Mouse (Mus musculus) cerebellum, adult 2 months (tissue): ENCODE data around the gene Raf1. TPM values are rescaled to one million over a fixed set of nuclear protein-coding genes. Genes with fewer than 3 reads are reported as not detected.

ENCODE experiments used
- DNase-seq, 2 experiments: peaks; one replicate each; pipeline ENCODE4 v3.0.0; 2021
- H3K27ac ChIP-seq: fragments of 200-500 bp; 2 replicates; pipeline ENCODE4 v1.5.1; 2012; ENCODE audit warnings: low read length, control low read depth, inconsistent platforms; ENCODE audit not compliant: insufficient read depth
- H3K27me3 ChIP-seq: fragments of 200-500 bp; 2 replicates; pipeline ENCODE4 v1.6.1; 2012; ENCODE audit warnings: inconsistent platforms, mild to moderate bottlenecking, low read length, moderate library complexity; ENCODE audit not compliant: control insufficient read depth, insufficient read depth
- H3K4me1 ChIP-seq: fragments of 200-500 bp; 2 replicates; pipeline ENCODE4 v1.6.1; 2011; ENCODE audit warnings: low read length; ENCODE audit not compliant: control insufficient read depth, insufficient read depth
- H3K4me3 ChIP-seq: fragments of 200-500 bp; replicated peaks from 2 replicates; pipeline ENCODE3; 2011; ENCODE audit warnings: mild to moderate bottlenecking, low read depth, low read length, control low read depth; ENCODE audit not compliant: insufficient read depth
- CTCF ChIP-seq: fragments of 200-500 bp; IDR thresholded peaks from 2 replicates; pipeline ENCODE4 v1.5.1; 2011; ENCODE audit warnings: low read depth, mild to moderate bottlenecking, control low read depth, low read length, moderate library complexity, borderline replicate concordance; ENCODE audit not compliant: insufficient read depth
- POLR2A ChIP-seq: fragments of 200-500 bp; IDR thresholded peaks from 2 replicates; pipeline ENCODE4 v1.6.1; 2011; ENCODE audit warnings: low read length, control low read depth, borderline replicate concordance; ENCODE audit not compliant: insufficient read depth
- WGBS: fragments of 180-500 bp; shearing (Covaris S2); methylation state at CpG from one replicate; pipeline ENCODE4 v1.1.7; 2018; 5-methylcytosine and 5-hydroxymethylcytosine counted together
- polyA plus RNA-seq: library from polyadenylated mRNA; depleted of rRNA; stranded (reverse); fragments of >200 nt; gene quantifications from 2 replicates; pipeline ENCODE4 v1.2.3, GENCODE M21; 2012

Gene Raf1
- polyA plus RNA-seq, 1 experiment: 152 TPM

DNA sequence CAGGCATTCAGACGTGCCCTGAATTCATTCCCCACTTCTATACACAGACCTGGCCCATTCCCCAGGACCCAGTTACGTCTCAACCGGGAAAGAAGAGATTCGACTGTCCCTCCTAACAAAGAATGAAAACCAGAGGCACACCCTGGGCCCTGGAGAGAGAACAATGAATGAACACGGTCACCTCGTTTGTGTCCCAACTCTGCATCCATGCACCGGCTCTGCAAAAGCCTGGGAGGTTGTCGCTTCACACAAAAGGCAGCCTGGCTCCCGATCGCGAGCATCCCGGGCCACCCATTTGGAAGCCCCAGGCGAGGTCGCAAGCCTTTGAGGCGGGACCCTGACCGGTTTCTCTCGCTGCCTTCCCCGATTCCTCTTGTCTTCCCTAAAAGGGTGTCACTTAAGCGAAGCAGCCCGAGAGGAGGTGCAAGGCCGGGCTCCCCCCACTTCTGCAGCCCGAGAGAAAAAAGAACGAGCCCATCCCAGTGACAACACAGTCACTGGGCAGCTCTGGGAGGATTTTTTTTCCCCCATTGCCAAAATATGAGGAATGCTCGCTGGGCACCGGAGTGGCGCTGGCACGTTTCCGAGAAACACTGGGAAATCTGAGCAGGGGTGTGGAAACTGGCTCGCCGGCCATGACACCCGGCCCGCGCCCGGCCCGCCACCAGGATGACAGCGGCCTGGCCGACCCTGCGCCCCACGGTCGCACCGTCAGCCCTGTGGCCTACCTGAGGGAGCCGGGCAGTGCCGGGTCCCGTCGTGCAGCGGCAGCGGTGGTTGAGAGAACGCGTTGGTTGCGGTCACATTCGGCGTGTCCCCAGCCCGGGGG lies 713 bp downstream of the Raf1 start:
- TF ChIP-seq POLR2A: no peak
- no peak for TF ChIP-seq CTCF
- Histone ChIP-seq H3K27me3 (no peaks in the 10 kb centered on the region), H3K4me3 (peak overlapping the region; percentile 95), H3K4me1 (peaks cover 2% of the 10 kb centered on the region; the same call in 1 of the 2 replicates), H3K27ac (peak overlapping the region; percentile 89)
- under 1% methylated on average over 53 of the region's 53 CpGs for WGBS
- DNase-seq: peak; percentile 81 to 85

DNA sequence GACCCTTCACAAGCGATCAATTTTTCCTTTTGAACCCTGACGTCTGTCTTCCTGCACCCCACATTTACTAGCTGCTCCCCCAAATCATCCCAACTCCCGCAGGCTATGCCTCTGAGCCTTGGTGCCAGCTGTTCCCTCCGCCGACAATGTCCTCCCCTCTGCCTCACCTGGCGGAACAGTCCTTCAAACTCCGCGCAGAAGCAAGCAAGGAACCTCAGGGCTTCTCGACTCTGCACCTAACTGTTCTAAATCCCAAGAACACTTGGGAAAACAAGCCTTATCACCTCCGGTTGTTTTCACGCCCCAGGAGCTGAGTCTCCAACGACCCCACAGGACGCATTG lies 1.3 kb downstream of the Raf1 start:
- H3K4me3 ChIP-seq: peak overlapping the region; percentile 95
- peak in 1 of 2 experiments; percentile 38 for DNase-seq
- no peak for TF ChIP-seq POLR2A
- TF ChIP-seq CTCF: no peak
- H3K27me3 ChIP-seq: no peaks in the 10 kb centered on the region
- no peaks in the 10 kb centered on the region for H3K4me1 ChIP-seq
- under 1% methylated on average over 13 of the region's 13 CpGs for WGBS
- peak overlapping the region; percentile 89 for H3K27ac ChIP-seq

DNA sequence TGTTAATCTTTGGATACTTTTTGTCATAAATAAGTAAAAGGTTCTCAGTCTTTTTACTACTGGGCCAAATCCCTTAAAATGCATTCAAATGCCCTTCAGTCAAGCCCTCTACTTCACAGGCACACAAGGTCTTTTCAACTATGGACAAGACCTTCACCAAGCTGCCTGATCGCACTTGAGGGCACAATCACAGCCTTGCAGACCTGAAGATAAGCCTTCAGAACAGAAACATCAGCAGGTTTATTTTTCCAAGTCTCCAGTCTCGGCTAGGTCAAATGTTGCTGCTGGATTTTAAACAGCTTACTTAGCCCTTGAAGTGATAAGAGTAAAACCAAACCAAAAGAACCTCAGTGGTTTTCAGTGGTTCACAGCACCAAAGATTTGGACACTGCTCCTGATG lies 2.1 kb downstream of the Raf1 start:
- no peak for DNase-seq
- TF ChIP-seq POLR2A: no peak
- TF ChIP-seq CTCF: no peak
- under 1% methylated on average over 2 of the region's 2 CpGs for WGBS
- H3K27me3 ChIP-seq: no peaks in the 10 kb centered on the region
- H3K4me3 ChIP-seq: peak overlapping the region; percentile 95
- H3K4me1 ChIP-seq: no peaks in the 10 kb centered on the region
- no peak overlapping the region for H3K27ac ChIP-seq

DNA sequence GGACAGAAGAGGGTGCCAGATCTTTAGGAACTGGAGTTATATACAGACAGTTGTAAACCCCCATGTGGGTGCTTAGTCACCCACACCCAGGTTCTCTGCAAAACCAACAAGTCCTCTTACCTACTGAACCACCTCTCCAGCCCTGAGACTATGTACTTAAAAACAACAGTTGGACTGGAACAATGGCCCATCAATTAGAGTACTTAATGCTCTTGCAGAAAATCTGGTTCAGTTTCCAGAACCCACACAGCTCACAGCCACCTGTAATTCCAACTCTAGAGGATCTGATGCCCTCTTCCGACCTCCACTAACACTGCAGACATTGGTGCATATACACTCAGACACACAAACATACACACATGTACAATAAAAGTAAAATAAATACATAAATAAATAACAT lies 3.7 kb downstream of the Raf1 start:
- 93% methylated on average over 1 of the region's 1 CpGs for WGBS

DNA sequence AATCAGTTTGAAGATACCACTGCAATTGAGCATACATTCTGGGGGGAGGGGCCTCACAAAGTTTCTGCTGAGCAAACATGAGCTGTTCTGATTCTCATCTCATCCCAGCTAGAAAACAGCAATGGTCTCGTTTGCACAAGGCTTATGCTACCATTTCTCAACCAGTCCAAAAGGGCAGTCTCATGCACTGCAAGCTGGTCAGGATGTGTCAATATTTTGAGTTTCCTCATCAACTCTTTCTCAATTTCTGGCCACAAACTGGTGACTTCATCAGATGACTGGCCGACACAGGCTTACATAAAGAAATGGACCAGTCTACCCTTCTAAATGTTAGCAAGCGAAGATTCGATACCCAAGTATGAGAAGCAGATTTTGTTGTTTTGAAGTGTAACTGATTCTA lies 9.8 kb downstream of the Raf1 start:
- no peaks in the 10 kb centered on the region; the same call in 1 of the 2 replicates for H3K4me1 ChIP-seq
- H3K4me3 ChIP-seq: no peak overlapping the region
- WGBS: 61% methylated on average over 4 of the region's 4 CpGs
- DNase-seq: no peak
- no peak for TF ChIP-seq POLR2A
- no peak for TF ChIP-seq CTCF
- H3K27me3 ChIP-seq: no peaks in the 10 kb centered on the region
- H3K27ac ChIP-seq: no peak overlapping the region

More for the DNA sequence above, 3.7 kb downstream of the Raf1 start:
- H3K4me3 ChIP-seq: no peak overlapping the region
- DNase-seq: no peak
- no peak overlapping the region for H3K27ac ChIP-seq
- no peaks in the 10 kb centered on the region for H3K27me3 ChIP-seq
- TF ChIP-seq CTCF (no peak), POLR2A (no peak)
- H3K4me1 ChIP-seq: no peaks in the 10 kb centered on the region; the same call in 1 of the 2 replicates

DNA sequence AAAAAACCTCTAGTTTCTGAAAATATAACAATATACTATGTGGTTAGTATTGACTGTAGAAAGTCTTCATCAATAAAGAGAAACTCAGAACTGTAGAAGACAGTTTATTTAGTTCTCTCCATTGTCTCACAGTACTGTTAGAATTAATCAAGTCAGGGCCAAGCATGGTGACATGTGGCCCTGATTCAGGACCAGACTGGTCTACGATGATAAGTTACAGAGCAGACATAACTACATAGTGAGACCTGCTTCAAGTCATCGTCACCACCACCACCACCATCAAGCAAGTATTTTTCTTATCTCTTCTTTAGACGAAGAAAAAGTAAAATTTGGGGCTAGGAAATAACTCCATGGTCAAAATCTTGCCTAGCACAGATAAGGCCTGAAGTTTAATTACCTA lies 12.2 kb downstream of the Raf1 start:
- Histone ChIP-seq H3K27me3 (no peaks in the 10 kb centered on the region), H3K4me1 (peaks cover 2% of the 10 kb centered on the region; the same call in 1 of the 2 replicates), H3K27ac (no peak overlapping the region), H3K4me3 (no peak overlapping the region)
- TF ChIP-seq CTCF: no peak
- no peak for TF ChIP-seq POLR2A
- whole genome bisulfite sequencing: 64% methylated on average over 3 of the region's 3 CpGs
- no peak for DNase-seq

DNA sequence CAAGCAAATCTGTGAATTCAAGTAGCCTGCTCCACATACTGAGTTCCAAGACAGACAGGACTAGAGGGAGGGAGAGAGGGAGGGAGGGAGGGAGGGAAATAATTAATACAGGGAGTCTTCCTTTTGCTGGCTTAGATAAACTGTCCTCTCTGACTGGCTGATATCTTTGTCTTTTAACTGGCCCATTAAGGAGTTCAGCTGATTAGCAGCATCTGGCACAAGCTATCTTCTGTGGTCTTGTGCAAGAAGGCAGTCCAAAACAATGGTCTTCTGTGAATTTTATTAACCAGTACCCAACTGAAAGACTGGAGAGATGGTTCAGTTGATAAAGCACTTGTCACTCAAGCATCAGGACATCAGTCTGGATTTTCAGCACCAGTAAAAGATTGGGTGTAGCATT lies 17.6 kb downstream of the Raf1 start:
- Histone ChIP-seq H3K4me3 (no peak overlapping the region), H3K27ac (no peak overlapping the region), H3K4me1 (peaks cover 2% of the 10 kb centered on the region; the same call in 1 of the 2 replicates), H3K27me3 (no peaks in the 10 kb centered on the region)
- no peak for TF ChIP-seq POLR2A
- no peak for TF ChIP-seq CTCF
- no peak for DNase-seq

DNA sequence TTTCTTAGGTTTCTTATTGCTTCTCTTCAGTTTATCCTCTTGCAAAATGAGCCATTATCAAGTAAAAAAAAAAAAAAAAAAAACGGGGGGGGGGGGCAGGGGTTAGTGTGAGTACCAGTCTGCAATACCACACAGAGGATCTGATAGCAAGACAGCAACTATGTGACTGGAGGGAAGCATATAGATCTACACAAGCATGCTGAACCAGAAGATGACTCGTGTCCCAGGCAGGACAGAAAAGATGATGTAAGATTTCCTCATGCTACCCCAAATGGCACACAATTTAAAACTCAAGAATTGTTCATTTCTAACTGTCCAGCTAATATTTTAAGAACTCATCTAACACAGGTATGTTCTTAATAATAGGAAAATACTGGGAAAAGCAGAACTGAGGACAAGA lies 22.5 kb downstream of the Raf1 start:
- no peak for TF ChIP-seq POLR2A
- no peak for TF ChIP-seq CTCF
- H3K4me3 ChIP-seq: no peak overlapping the region
- 10% methylated on average over 2 of the region's 2 CpGs for WGBS

More for the DNA sequence above, 22.5 kb downstream of the Raf1 start:
- Histone ChIP-seq H3K27me3 (no peaks in the 10 kb centered on the region), H3K27ac (no peak overlapping the region), H3K4me1 (peaks cover 11% of the 10 kb centered on the region)
- no peak for DNase-seq
